Mouse (Mus musculus) kidney, postnatal 4 days (tissue): ENCODE measurements around the gene Tmem43.

ENCODE experiments used
- DNase-seq, 2 experiments: peaks; one replicate each; pipeline ENCODE4 v3.0.0; 2021; ENCODE audit warnings: mixed read lengths in 2 of 2

The Tmem43 gene

DNA sequence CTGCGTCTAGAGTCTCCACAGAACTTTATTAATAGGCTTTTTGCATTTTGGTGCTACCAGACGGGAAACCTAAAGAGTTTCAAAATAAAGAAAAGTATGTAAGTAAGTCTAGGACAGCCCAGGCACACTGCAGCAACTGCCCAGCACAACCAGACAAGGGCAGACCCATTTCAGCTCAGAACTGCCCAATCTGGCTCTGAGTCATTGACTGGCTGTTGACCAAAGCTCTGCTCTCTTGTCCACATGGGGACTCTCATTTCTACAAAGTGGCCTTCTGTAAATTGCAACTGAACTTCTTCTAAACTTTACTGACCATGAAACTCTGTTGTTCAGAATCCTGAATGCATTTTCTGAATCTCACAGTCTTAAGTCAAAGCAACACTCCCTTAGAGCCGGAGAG is 61.7 kb downstream of the Tmem43 start:
- DNase-seq, result no peak

- DNase-seq, result no peak
These were observed 62.7 kb downstream of the Tmem43 start for GRCm38 (mm10) chr6:91536047-91536765.
